Mouse (Mus musculus): ENCODE results near the gene Ubox5. TPM values are rescaled to one million over a fixed set of nuclear protein-coding genes. Genes with fewer than 3 reads are reported as not detected.

The Ubox5 gene
- total and polyA plus RNA-seq, 2 experiments from 2014 or later, result 5.5 to 6.0 TPM

DNA sequence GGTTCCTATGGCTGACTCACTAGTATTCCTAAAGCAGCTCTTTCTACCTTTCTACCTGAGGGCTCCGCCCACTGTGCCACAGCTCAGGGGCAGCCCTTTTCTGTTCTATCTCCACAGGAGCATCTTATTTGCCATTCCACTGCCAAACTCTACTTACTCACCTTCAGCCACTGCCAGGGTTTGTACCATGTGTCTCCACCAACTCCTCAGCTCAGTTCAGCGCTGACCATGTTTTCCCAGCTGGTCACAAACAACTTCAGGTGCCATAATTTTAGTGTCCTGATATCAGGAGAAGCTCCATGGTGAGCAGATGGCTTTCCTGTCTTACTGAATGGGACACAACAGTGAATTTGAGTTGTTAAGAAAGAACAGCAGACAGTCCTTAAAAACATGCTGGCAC lies 72.4 kb downstream of the Ubox5 start:
- no peak for TF ChIP-seq CTCF (IDR thresholded peaks at IDR 0.05)
- no peak overlapping the region for H3K9ac ChIP-seq (replicated peaks; ENCODE audit: low read length, poor library complexity, severe bottlenecking)
- H3K27me3 ChIP-seq (ENCODE audit: insufficient read depth, low read length), result no peaks in the 10 kb centered on the region
- no peak overlapping the region for H3K27ac ChIP-seq (ENCODE audit: low read depth, low read length)
- no peak for DNase-seq (ENCODE audit: low spot score)
- no peaks in the 10 kb centered on the region for H3K4me1 ChIP-seq (ENCODE audit: insufficient read depth, low read length)
- no peak overlapping the region for H3K4me3 ChIP-seq (ENCODE audit: low read depth, low read length)
- H3K4me2 ChIP-seq (ENCODE audit: low read depth, low read length, poor library complexity, severe bottlenecking), result no peak overlapping the region
- H3K9me3 ChIP-seq (ENCODE audit: low read length), result no peaks in the 10 kb centered on the region
- WGBS, result 97% methylated on average over 2 of the region's 2 CpGs
- peaks cover 30% of the 10 kb centered on the region for H3K36me3 ChIP-seq (ENCODE audit: insufficient read depth, low read length)
- no peak for ATAC-seq (ENCODE audit: low FRiP score)

DNA sequence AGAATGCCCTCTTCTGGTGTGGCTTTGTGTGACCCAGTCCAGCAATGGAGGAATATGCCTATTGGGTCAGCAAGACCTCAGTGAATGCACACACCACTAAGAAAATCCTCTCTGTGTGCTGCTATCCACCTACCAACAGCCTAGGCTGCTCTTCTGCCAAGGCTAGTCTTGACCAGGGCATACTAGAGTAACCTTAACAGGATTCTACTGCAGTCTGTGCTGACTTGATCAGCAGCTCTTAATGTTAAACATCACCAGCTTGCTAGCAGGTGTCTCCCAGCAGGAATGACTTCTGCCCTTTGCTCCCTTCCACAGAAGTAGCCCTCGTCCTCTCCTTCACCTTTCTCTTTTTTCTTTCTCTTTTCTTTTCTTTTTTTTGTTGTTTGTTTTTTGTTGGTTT lies 73.5 kb downstream of the Ubox5 start:
- Histone ChIP-seq H3K4me2 (ENCODE audit: low read depth, low read length, poor library complexity, severe bottlenecking) (no peak overlapping the region), H3K36me3 (ENCODE audit: insufficient read depth, low read length) (peaks cover 38% of the 10 kb centered on the region), H3K9ac (replicated peaks; ENCODE audit: low read length, poor library complexity, severe bottlenecking) (no peak overlapping the region), H3K27me3 (ENCODE audit: insufficient read depth, low read length) (no peaks in the 10 kb centered on the region), H3K4me1 (ENCODE audit: insufficient read depth, low read length) (no peaks in the 10 kb centered on the region), H3K27ac (ENCODE audit: low read depth, low read length) (no peak overlapping the region), H3K4me3 (ENCODE audit: low read depth, low read length) (no peak overlapping the region), H3K9me3 (ENCODE audit: low read length) (no peaks in the 10 kb centered on the region)
- ATAC-seq (ENCODE audit: low FRiP score) (no peak), DNase-seq (ENCODE audit: low spot score) (no peak)
- WGBS, result 92% methylated on average over 1 of the region's 1 CpGs
- no peak for TF ChIP-seq CTCF (IDR thresholded peaks at IDR 0.05)

DNA sequence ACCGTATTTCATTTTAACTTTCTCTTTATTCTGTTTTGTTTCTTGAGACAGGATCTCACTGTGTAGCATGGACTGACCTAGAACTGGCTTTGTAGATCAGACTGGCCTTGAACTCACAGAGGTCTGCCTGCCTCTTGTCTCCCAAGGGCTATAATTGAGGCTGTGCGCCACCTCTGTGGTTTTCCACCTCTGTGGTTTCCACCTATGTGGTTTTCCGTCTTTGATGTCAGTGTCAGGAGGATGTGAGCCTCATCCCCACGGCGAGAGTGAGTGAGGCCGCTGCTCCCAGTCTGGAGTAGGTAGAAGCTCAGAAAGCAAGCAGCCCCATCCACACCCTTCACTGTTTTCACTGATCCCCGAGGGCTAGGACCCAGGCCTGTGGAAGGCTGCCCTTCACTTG lies 75.0 kb downstream of the Ubox5 start:
- ATAC-seq (ENCODE audit: low FRiP score), result no peak
- whole genome bisulfite sequencing, result 92% methylated on average over 7 of the region's 7 CpGs
- Histone ChIP-seq H3K4me3 (ENCODE audit: low read depth, low read length) (no peak overlapping the region), H3K36me3 (ENCODE audit: insufficient read depth, low read length) (peaks cover 50% of the 10 kb centered on the region), H3K27me3 (ENCODE audit: insufficient read depth, low read length) (no peaks in the 10 kb centered on the region), H3K27ac (ENCODE audit: low read depth, low read length) (no peak overlapping the region), H3K9ac (replicated peaks; ENCODE audit: low read length, poor library complexity, severe bottlenecking) (no peak overlapping the region), H3K4me2 (ENCODE audit: low read depth, low read length, poor library complexity, severe bottlenecking) (no peak overlapping the region), H3K4me1 (ENCODE audit: insufficient read depth, low read length) (no peaks in the 10 kb centered on the region), H3K9me3 (ENCODE audit: low read length) (no peaks in the 10 kb centered on the region)
- no peak for TF ChIP-seq CTCF (IDR thresholded peaks at IDR 0.05)
- no peak for DNase-seq (ENCODE audit: low spot score)

DNA sequence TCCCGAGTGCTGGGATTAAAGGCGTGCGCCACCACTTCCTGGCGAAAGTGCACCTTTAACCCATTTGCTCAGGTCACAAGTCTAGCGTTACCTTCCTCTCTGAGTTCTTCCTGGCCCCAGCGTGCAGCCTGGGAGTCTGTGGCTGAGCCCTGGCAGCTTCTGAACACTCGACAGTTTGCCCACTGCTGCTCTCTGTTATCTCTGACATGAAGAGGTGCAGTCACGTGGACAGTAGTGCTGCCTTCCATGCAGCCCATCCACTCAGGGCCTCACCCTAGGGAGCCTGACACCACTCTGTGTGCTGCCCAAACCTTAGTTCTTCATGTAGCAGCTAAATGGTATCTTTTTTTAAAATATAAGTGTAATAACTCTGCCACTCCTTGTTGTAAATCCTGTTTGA lies 82.9 kb downstream of the Ubox5 start:
- no peak for DNase-seq (ENCODE audit: low spot score)
- Histone ChIP-seq H3K4me3 (ENCODE audit: low read depth, low read length) (no peak overlapping the region), H3K27me3 (ENCODE audit: insufficient read depth, low read length) (no peaks in the 10 kb centered on the region), H3K4me2 (ENCODE audit: low read depth, low read length, poor library complexity, severe bottlenecking) (no peak overlapping the region), H3K9me3 (ENCODE audit: low read length) (no peaks in the 10 kb centered on the region), H3K9ac (replicated peaks; ENCODE audit: low read length, poor library complexity, severe bottlenecking) (no peak overlapping the region), H3K27ac (ENCODE audit: low read depth, low read length) (no peak overlapping the region), H3K36me3 (ENCODE audit: insufficient read depth, low read length) (peaks cover 77% of the 10 kb centered on the region), H3K4me1 (ENCODE audit: insufficient read depth, low read length) (no peaks in the 10 kb centered on the region)
- ATAC-seq (ENCODE audit: low FRiP score), result no peak
- WGBS, result 91% methylated on average over 8 of the region's 8 CpGs
- no peak for TF ChIP-seq CTCF (IDR thresholded peaks at IDR 0.05)

DNA sequence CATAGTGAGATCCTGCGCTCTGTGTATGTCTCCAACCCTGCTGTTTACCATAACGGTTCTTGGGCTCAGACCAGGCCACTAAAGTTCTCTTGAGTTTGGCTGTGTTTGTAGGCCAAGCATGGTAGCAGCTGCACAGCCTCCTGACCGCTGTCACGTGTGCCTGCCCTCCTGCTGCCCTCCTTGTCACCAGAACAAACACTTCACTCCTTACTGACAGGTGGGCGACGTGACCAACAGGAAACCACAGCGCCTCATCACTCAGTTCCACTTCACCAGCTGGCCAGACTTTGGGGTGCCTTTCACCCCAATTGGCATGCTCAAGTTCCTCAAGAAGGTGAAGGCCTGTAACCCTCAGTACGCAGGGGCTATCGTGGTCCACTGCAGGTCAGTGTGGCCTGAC lies 89.6 kb downstream of the Ubox5 start:
- no peak for TF ChIP-seq CTCF (IDR thresholded peaks at IDR 0.05)
- Histone ChIP-seq H3K9ac (replicated peaks; ENCODE audit: low read length, poor library complexity, severe bottlenecking) (no peak overlapping the region), H3K4me3 (ENCODE audit: low read depth, low read length) (no peak overlapping the region), H3K36me3 (ENCODE audit: insufficient read depth, low read length) (peaks cover 84% of the 10 kb centered on the region), H3K9me3 (ENCODE audit: low read length) (no peaks in the 10 kb centered on the region), H3K4me2 (ENCODE audit: low read depth, low read length, poor library complexity, severe bottlenecking) (no peak overlapping the region), H3K27me3 (ENCODE audit: insufficient read depth, low read length) (no peaks in the 10 kb centered on the region; the same call in 1 of the 2 replicates), H3K27ac (ENCODE audit: low read depth, low read length) (no peak overlapping the region), H3K4me1 (ENCODE audit: insufficient read depth, low read length) (no peaks in the 10 kb centered on the region)
- ATAC-seq (ENCODE audit: low FRiP score), result no peak
- DNase-seq (ENCODE audit: low spot score), result no peak
- WGBS, result 95% methylated on average over 9 of the region's 9 CpGs

Other genes starting within 250 kb of the Ubox5 start
- 25.4 and 26.2 TPM in 2 replicates for gene Cpxm1, start 232.5 kb downstream of the Ubox5 start, total RNA-seq (2014; rRNA removed)
- 32.4 and 35.3 TPM in 2 replicates for gene Cpxm1, start 232.5 kb downstream of the Ubox5 start, polyA plus RNA-seq (2015; fragmentation: Nextera tagmentation; extraction: Ambion mirVana)
- gene Gm28372, start 224.8 kb downstream of the Ubox5 start, total RNA-seq (2014; rRNA removed), result not detected in 2 replicates
- gene Gm28372, start 224.8 kb downstream of the Ubox5 start, polyA plus RNA-seq (2015; fragmentation: Nextera tagmentation; extraction: Ambion mirVana), result 0.15 TPM in 1 of 2 replicates, not detected in the other
- gene 1700020A23Rik, start 224.8 kb downstream of the Ubox5 start, total RNA-seq (2014; rRNA removed), result not detected in 2 replicates
- 0.93 TPM in 1 of 2 replicates, not detected in the other for gene 1700020A23Rik, start 224.8 kb downstream of the Ubox5 start, polyA plus RNA-seq (2015; fragmentation: Nextera tagmentation; extraction: Ambion mirVana)
- gene Tmem239, start 223.6 kb downstream of the Ubox5 start, total RNA-seq (2014; rRNA removed), result not detected in 2 replicates
- gene Tmem239, start 223.6 kb downstream of the Ubox5 start, polyA plus RNA-seq (2015; fragmentation: Nextera tagmentation; extraction: Ambion mirVana), result 0.12 TPM in 1 of 2 replicates, not detected in the other
- gene Vps16, start 205.7 kb downstream of the Ubox5 start, total RNA-seq (2014; rRNA removed), result 81.2 and 83.6 TPM in 2 replicates
- gene Vps16, start 205.7 kb downstream of the Ubox5 start, polyA plus RNA-seq (2015; fragmentation: Nextera tagmentation; extraction: Ambion mirVana), result 86.6 and 89.9 TPM in 2 replicates
- 27.5 and 28.8 TPM in 2 replicates for gene Pced1a, start 205.3 kb downstream of the Ubox5 start, total RNA-seq (2014; rRNA removed)
- gene Pced1a, start 205.3 kb downstream of the Ubox5 start, polyA plus RNA-seq (2015; fragmentation: Nextera tagmentation; extraction: Ambion mirVana), result 12.0 and 12.3 TPM in 2 replicates
- 120 and 147 TPM in 2 replicates for gene Ptpra, start 179.8 kb downstream of the Ubox5 start, total RNA-seq (2014; rRNA removed)
- gene Ptpra, start 179.8 kb downstream of the Ubox5 start, polyA plus RNA-seq (2015; fragmentation: Nextera tagmentation; extraction: Ambion mirVana), result 139 and 144 TPM in 2 replicates
- gene Mrps26, start 66.3 kb downstream of the Ubox5 start, total RNA-seq (2014; rRNA removed), result 54.7 and 60.5 TPM in 2 replicates
- 128 and 131 TPM in 2 replicates for gene Mrps26, start 66.3 kb downstream of the Ubox5 start, polyA plus RNA-seq (2015; fragmentation: Nextera tagmentation; extraction: Ambion mirVana)
- 0.94 and 2.5 TPM in 2 replicates for gene Oxt, start 53.9 kb downstream of the Ubox5 start, total RNA-seq (2014; rRNA removed)
- 5.0 and 24.0 TPM in 2 replicates for gene Oxt, start 53.9 kb downstream of the Ubox5 start, polyA plus RNA-seq (2015; fragmentation: Nextera tagmentation; extraction: Ambion mirVana)
- gene Avp, start 47.5 kb downstream of the Ubox5 start, total RNA-seq (2014; rRNA removed), result 10.7 and 12.2 TPM in 2 replicates
- 145 and 317 TPM in 2 replicates for gene Avp, start 47.5 kb downstream of the Ubox5 start, polyA plus RNA-seq (2015; fragmentation: Nextera tagmentation; extraction: Ambion mirVana)
- gene Fastkd5, start within 50 bp of the Ubox5 start, total RNA-seq (2014; rRNA removed), result 7.9 and 8.4 TPM in 2 replicates
- 5.9 and 7.4 TPM in 2 replicates for gene Fastkd5, start within 50 bp of the Ubox5 start, polyA plus RNA-seq (2015; fragmentation: Nextera tagmentation; extraction: Ambion mirVana)
- 65.9 and 76.6 TPM in 2 replicates for gene Lzts3, start 12.8 kb upstream of the Ubox5 start, total RNA-seq (2014; rRNA removed)
- 14.2 and 18.8 TPM in 2 replicates for gene Lzts3, start 12.8 kb upstream of the Ubox5 start, polyA plus RNA-seq (2015; fragmentation: Nextera tagmentation; extraction: Ambion mirVana)
- 24.4 and 36.0 TPM in 2 replicates for gene Ddrgk1, start 34.6 kb upstream of the Ubox5 start, total RNA-seq (2014; rRNA removed)
- gene Ddrgk1, start 34.6 kb upstream of the Ubox5 start, polyA plus RNA-seq (2015; fragmentation: Nextera tagmentation; extraction: Ambion mirVana), result 88.6 and 90.4 TPM in 2 replicates
- gene Itpa, start 37.6 kb upstream of the Ubox5 start, total RNA-seq (2014; rRNA removed), result 140 and 160 TPM in 2 replicates
- 126 and 130 TPM in 2 replicates for gene Itpa, start 37.6 kb upstream of the Ubox5 start, polyA plus RNA-seq (2015; fragmentation: Nextera tagmentation; extraction: Ambion mirVana)
- gene Slc4a11, start 67.5 kb upstream of the Ubox5 start, total RNA-seq (2014; rRNA removed), result 0.16 and 0.33 TPM in 2 replicates
- 0.42 and 0.56 TPM in 2 replicates for gene Slc4a11, start 67.5 kb upstream of the Ubox5 start, polyA plus RNA-seq (2015; fragmentation: Nextera tagmentation; extraction: Ambion mirVana)

Data from midbrain, postnatal 0 days (tissue).